Mouse (Mus musculus): ENCODE measurements around the gene Dennd2a. TPM values are rescaled to one million over a fixed set of nuclear protein-coding genes. Genes with fewer than 3 reads are reported as not detected.

Gene Dennd2a
- total RNA-seq, 2 experiments from 2014 or later, result 5.8 to 6.2 TPM

- DNase-seq, result peak; percentile 32 to 75
Measured at GRCm38 (mm10) chr6:39556900-39557659, 587 bp downstream of the Dennd2a start.

- DNase-seq, result no peak
Measured at GRCm38 (mm10) chr6:39555648-39555945, 2.1 kb downstream of the Dennd2a start.

GRCm38 (mm10) chr6:39554888-39555647 is 2.6 kb downstream of the Dennd2a start:
- peak in 1 of 2 experiments; percentile 53 for DNase-seq

- no peak for DNase-seq
Measured at GRCm38 (mm10) chr6:39551981-39552636, 5.6 kb downstream of the Dennd2a start.

GRCm38 (mm10) chr6:39548030-39548429 is 9.6 kb downstream of the Dennd2a start:
- no peak for DNase-seq

GRCm38 (mm10) chr6:39545474-39545873 is 12.2 kb downstream of the Dennd2a start:
- no peak for DNase-seq

- DNase-seq, result peak in 1 of 2 experiments; percentile 47
Measured at GRCm38 (mm10) chr6:39543769-39544420, 13.8 kb downstream of the Dennd2a start.

GRCm38 (mm10) chr6:39542631-39543597 is 14.8 kb downstream of the Dennd2a start:
- DNase-seq, result peak; percentile 89 to 90

GRCm38 (mm10) chr6:39540563-39540962 is 17.1 kb downstream of the Dennd2a start:
- DNase-seq, result no peak

GRCm38 (mm10) chr6:39539679-39540155 is 17.9 kb downstream of the Dennd2a start:
- DNase-seq, result peak; percentile 76 to 87

- peak in 1 of 2 experiments; percentile 34 for DNase-seq
Measured at GRCm38 (mm10) chr6:39538227-39538626, 19.4 kb downstream of the Dennd2a start.

GRCm38 (mm10) chr6:39537276-39537675 is 20.4 kb downstream of the Dennd2a start:
- DNase-seq, result no peak

- no peak for DNase-seq
Measured at GRCm38 (mm10) chr6:39536621-39537020, 21.0 kb downstream of the Dennd2a start.

- no peak for DNase-seq
Measured at GRCm38 (mm10) chr6:39534944-39535343, 22.7 kb downstream of the Dennd2a start.

GRCm38 (mm10) chr6:39528671-39529535 is 28.8 kb downstream of the Dennd2a start:
- DNase-seq, result peak; percentile 80 to 85

- DNase-seq, result no peak
Measured at GRCm38 (mm10) chr6:39527811-39528210, 29.9 kb downstream of the Dennd2a start.

- DNase-seq, result peak; percentile 42 to 66
Measured at GRCm38 (mm10) chr6:39527337-39527784, 30.3 kb downstream of the Dennd2a start.

GRCm38 (mm10) chr6:39526797-39527196 is 30.9 kb downstream of the Dennd2a start:
- peak in 1 of 2 experiments; percentile 26 for DNase-seq

GRCm38 (mm10) chr6:39523161-39523560 is 34.5 kb downstream of the Dennd2a start:
- no peak for DNase-seq

GRCm38 (mm10) chr6:39522425-39522824 is 35.2 kb downstream of the Dennd2a start:
- no peak for DNase-seq

Measured in heart, adult 18-20 months (tissue).